Mouse (Mus musculus) limb, embryonic 10.5 days (tissue): ENCODE data around the gene Itih3. TPM values are rescaled to one million over a fixed set of nuclear protein-coding genes. Genes with fewer than 3 reads are reported as not detected.

ENCODE experiments used
- DNase-seq: peaks from one replicate; pipeline ENCODE4 v3.0.0-alpha.2; 2017; ENCODE audit warnings: low spot score
- H3K27ac ChIP-seq: fragments of 300-500 bp; sonication (generic); 2 replicates; pipeline ENCODE4 v1.5.1; 2016; ENCODE audit warnings: mild to moderate bottlenecking
- H3K27me3 ChIP-seq: fragments of 300-500 bp; sonication (generic); 2 replicates; pipeline ENCODE4 v1.6.1; 2016; ENCODE audit warnings: low read depth, mild to moderate bottlenecking; ENCODE audit not compliant: poor library complexity, severe bottlenecking
- H3K36me3 ChIP-seq: fragments of 300-500 bp; sonication (generic); 2 replicates; pipeline ENCODE4 v1.6.1; 2016; ENCODE audit warnings: mild to moderate bottlenecking, moderate library complexity
- H3K4me1 ChIP-seq: fragments of 300-500 bp; sonication (generic); 2 replicates; pipeline ENCODE4 v1.6.1; 2016
- H3K4me3 ChIP-seq: fragments of 300-500 bp; sonication (generic); 2 replicates; pipeline ENCODE4 v1.5.1; 2016; ENCODE audit warnings: mild to moderate bottlenecking, moderate library complexity
- H3K9me3 ChIP-seq: fragments of 300-500 bp; sonication (generic); replicated peaks from 2 replicates; pipeline ENCODE4 v1.6.1; 2016; ENCODE audit warnings: mild to moderate bottlenecking
- WGBS: fragments of 180-500 bp; shearing (Covaris S2); methylation state at CpG from one replicate; pipeline ENCODE4 v1.1.7; 2016; 5-methylcytosine and 5-hydroxymethylcytosine counted together
- polyA plus RNA-seq: library from polyadenylated mRNA; unstranded; fragments of >200 nt; fragmentation: Nextera tagmentation; extraction: Ambion mirVana; gene quantifications from 2 replicates; pipeline ENCODE4 v1.2.1, GENCODE M21; 2016

Gene Itih3
- polyA plus RNA-seq, 1 experiment from 2014 or later: not detected

DNA sequence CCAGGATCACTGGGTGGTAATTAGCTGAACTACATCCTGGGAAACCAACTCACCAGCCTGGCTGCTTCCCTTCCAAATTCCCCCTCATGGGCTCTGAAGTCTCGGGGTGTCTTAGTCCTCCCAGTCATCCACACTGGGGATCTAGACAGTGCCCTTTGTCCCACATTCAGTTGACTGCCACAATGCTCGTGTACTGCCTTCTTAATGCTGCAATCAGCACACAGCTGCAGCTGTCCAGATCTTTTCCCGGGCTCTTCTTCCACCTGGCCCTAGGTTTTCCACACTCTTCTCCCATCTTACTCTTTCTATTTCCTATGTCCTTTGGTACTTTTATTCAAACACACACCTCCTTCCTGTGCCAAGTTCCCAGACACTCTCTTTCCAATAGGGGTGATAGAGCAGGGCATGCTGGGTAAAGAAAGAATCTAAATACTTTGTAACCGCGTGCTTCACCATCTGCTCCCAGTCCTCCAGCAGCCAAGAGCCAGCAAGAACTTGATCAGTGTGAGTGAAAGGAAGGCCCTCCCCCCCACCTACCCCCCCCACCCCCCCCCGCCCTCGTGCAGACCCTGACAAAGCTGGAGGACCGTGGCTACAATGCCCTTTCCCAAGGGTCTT, 1.4 kb downstream of the Itih3 start:
- Histone ChIP-seq H3K27me3 (no peaks in the 10 kb centered on the region), H3K4me3 (no peak overlapping the region), H3K36me3 (no peaks in the 10 kb centered on the region), H3K27ac (no peak overlapping the region), H3K9me3 (no peaks in the 10 kb centered on the region), H3K4me1 (no peaks in the 10 kb centered on the region)
- WGBS: 67% methylated on average over 8 of the region's 8 CpGs
- no peak for DNase-seq

- Histone ChIP-seq H3K27ac (no peak overlapping the region), H3K9me3 (no peaks in the 10 kb centered on the region), H3K4me3 (no peak overlapping the region), H3K4me1 (no peaks in the 10 kb centered on the region), H3K27me3 (no peaks in the 10 kb centered on the region), H3K36me3 (no peaks in the 10 kb centered on the region)
- WGBS: 94% methylated on average over 1 of the region's 1 CpGs
- no peak for DNase-seq
Observed at GRCm38 (mm10) chr14:30916516-30916915, 7.0 kb downstream of the Itih3 start.

DNA sequence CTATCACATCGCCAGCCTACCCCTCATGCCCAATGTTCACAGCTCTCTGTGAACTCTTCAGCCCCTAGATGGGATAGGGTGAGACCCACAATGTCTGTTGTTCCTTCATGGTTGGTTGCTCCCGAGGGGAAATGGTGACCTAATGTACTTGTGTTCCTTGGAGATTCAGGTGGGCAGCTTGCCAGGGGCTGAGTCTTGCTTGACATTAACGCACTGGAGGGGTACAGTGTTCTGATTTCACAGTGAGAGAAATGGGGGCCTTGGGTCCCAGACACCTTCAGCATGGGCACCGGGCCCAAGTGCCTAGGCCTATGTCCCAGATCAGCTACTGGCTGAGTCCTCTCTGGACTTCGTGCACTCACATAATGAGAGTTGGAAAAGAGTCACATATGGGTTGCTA, 10.2 kb downstream of the Itih3 start:
- no peaks in the 10 kb centered on the region for H3K27me3 ChIP-seq
- H3K36me3 ChIP-seq: no peaks in the 10 kb centered on the region
- no peak overlapping the region for H3K4me3 ChIP-seq
- H3K27ac ChIP-seq: no peak overlapping the region
- WGBS: 90% methylated on average over 5 of the region's 5 CpGs
- H3K9me3 ChIP-seq: no peaks in the 10 kb centered on the region
- H3K4me1 ChIP-seq: no peaks in the 10 kb centered on the region
- no peak for DNase-seq

DNA sequence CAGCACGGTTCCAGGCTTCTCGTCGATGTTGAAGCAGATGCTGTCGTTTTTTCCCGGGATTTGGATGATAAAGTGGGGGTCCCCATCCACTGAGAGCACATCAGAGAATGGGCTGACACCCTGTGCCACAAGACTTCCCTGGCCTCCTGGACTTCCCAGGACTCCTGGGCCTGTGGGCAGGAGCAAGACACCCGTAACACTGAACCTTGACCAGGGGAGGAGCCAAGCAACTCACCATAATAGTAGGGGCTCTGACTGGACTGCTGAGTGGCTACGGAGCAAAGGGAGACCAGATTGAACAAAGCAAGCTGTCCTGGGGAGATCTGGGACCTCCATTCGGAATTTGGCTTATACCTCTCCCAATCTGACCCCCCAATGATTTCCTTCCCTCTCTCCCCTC, 10.9 kb downstream of the Itih3 start:
- H3K4me1 ChIP-seq: no peaks in the 10 kb centered on the region
- no peaks in the 10 kb centered on the region for H3K36me3 ChIP-seq
- no peaks in the 10 kb centered on the region for H3K27me3 ChIP-seq
- H3K27ac ChIP-seq: no peak overlapping the region
- no peak for DNase-seq
- WGBS: 82% methylated on average over 8 of the region's 8 CpGs
- H3K4me3 ChIP-seq: no peak overlapping the region
- H3K9me3 ChIP-seq: no peaks in the 10 kb centered on the region

- Histone ChIP-seq H3K9me3 (no peaks in the 10 kb centered on the region), H3K27me3 (no peaks in the 10 kb centered on the region), H3K4me3 (no peak overlapping the region), H3K36me3 (no peaks in the 10 kb centered on the region), H3K27ac (no peak overlapping the region), H3K4me1 (no peaks in the 10 kb centered on the region)
- 92% methylated on average over 8 of the region's 8 CpGs for WGBS
- DNase-seq: no peak
Observed at GRCm38 (mm10) chr14:30911141-30911540, 12.4 kb downstream of the Itih3 start.

GRCm38 (mm10) chr14:30907814-30908265, 15.7 kb downstream of the Itih3 start:
- H3K4me3 ChIP-seq: no peak overlapping the region
- H3K36me3 ChIP-seq: no peaks in the 10 kb centered on the region
- no peaks in the 10 kb centered on the region for H3K27me3 ChIP-seq
- 81% methylated on average over 3 of the region's 3 CpGs for WGBS
- H3K4me1 ChIP-seq: no peaks in the 10 kb centered on the region
- no peak for DNase-seq
- H3K9me3 ChIP-seq: no peaks in the 10 kb centered on the region
- H3K27ac ChIP-seq: no peak overlapping the region

GRCm38 (mm10) chr14:30906001-30906400, 17.6 kb downstream of the Itih3 start:
- no peak for DNase-seq
- Histone ChIP-seq H3K27me3 (no peaks in the 10 kb centered on the region), H3K27ac (no peak overlapping the region), H3K4me3 (no peak overlapping the region), H3K4me1 (no peaks in the 10 kb centered on the region), H3K36me3 (no peaks in the 10 kb centered on the region), H3K9me3 (no peaks in the 10 kb centered on the region)
- 87% methylated on average over 6 of the region's 6 CpGs for WGBS

GRCm38 (mm10) chr14:30904307-30904706, 19.3 kb downstream of the Itih3 start:
- H3K4me3 ChIP-seq: no peak overlapping the region
- WGBS: 89% methylated on average over 8 of the region's 8 CpGs
- H3K27ac ChIP-seq: no peak overlapping the region
- H3K4me1 ChIP-seq: no peaks in the 10 kb centered on the region
- DNase-seq: no peak
- H3K36me3 ChIP-seq: no peaks in the 10 kb centered on the region
- H3K27me3 ChIP-seq: no peaks in the 10 kb centered on the region
- no peaks in the 10 kb centered on the region for H3K9me3 ChIP-seq

DNA sequence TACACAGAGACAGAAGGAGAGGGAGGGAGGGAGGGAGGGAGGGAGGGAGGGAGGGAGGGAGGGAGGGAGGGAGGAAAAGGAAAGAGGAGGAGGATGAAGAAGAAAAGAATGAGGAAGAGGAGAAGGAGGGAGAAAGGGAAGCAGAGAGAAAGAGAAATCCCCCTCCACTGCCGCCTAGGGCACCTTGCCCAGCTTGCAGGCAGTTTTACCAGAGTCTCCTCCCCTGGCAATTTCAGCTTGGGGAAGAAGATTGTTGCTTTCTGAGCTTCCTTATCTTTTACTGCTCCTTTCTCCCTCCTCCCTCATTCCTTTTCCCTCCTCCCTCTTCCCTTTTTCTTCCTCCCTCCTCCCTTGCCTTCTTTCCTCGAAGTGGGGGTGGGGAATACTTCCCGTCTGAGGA, 20.5 kb downstream of the Itih3 start:
- Histone ChIP-seq H3K27me3 (no peaks in the 10 kb centered on the region), H3K27ac (no peak overlapping the region)
- 72% methylated on average over 3 of the region's 3 CpGs for WGBS

GRCm38 (mm10) chr14:30902628-30903027, 20.9 kb downstream of the Itih3 start:
- no peak for DNase-seq
- Histone ChIP-seq H3K27ac (no peak overlapping the region), H3K36me3 (no peaks in the 10 kb centered on the region), H3K4me3 (no peak overlapping the region), H3K9me3 (no peaks in the 10 kb centered on the region), H3K4me1 (no peaks in the 10 kb centered on the region), H3K27me3 (no peaks in the 10 kb centered on the region)
- WGBS: 90% methylated on average over 5 of the region's 5 CpGs

More for the DNA sequence above, 20.5 kb downstream of the Itih3 start:
- DNase-seq: no peak
- no peaks in the 10 kb centered on the region for H3K9me3 ChIP-seq
- no peak overlapping the region for H3K4me3 ChIP-seq
- H3K36me3 ChIP-seq: no peaks in the 10 kb centered on the region
- no peaks in the 10 kb centered on the region for H3K4me1 ChIP-seq

DNA sequence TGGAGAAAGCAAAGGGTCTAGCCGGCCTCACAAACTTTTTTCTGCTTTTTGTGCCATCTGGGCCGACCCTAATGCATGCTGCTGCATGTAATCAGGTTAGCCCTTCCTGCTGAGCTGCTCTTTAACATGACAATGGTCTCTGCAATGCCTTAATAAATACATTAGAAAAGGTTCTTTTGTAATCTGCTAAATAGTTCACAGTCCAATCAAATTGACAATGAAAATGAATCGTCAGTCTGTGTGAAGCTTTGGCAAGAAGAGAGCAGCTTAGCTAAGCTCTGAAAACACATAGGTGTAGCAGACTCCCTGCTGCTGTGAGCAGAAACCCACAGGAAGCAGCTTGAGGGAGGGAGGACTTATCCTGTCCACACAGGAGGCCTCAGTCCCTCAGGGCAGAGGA, 23.6 kb downstream of the Itih3 start:
- WGBS: 76% methylated on average over 3 of the region's 3 CpGs
- Histone ChIP-seq H3K27ac (no peak overlapping the region), H3K9me3 (no peaks in the 10 kb centered on the region), H3K4me1 (peaks cover 22% of the 10 kb centered on the region), H3K4me3 (no peak overlapping the region), H3K27me3 (no peaks in the 10 kb centered on the region), H3K36me3 (no peaks in the 10 kb centered on the region)
- no peak for DNase-seq

GRCm38 (mm10) chr14:30888271-30888732, 35.3 kb downstream of the Itih3 start:
- WGBS: 26% methylated on average over 9 of the region's 9 CpGs

DNA sequence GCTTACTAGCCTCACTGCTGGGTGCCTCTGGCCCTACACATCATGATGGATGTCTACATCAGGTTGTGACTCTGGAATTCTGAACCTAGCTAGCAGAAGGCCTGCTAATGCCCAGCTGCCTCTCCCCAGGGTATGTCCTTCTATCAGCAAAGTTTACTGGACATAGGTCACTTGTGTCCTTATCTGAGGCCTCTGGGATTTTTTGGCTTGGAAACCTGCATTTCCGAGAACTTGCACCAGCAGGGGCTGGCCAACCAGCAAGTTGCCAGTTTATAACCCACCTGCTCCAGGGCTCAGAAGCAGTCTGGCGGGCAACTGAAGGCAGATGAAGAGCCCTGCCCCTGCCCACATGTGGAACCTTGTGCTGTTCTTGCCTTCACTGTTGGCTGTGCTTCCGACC, 37.4 kb downstream of the Itih3 start, which contains the start of gene Itih4:
Itih4 (plus strand) TSS at position 273 of the 400 bp plus-strand sequence.
- no peak for DNase-seq
- H3K36me3 ChIP-seq: no peaks in the 10 kb centered on the region
- no peak within 1 kb of the TSS for H3K4me3 ChIP-seq
- H3K27me3 ChIP-seq: no peaks in the 10 kb centered on the region
- H3K9me3 ChIP-seq: no peaks in the 10 kb centered on the region
- H3K4me1 ChIP-seq: peaks cover 8% of the 10 kb centered on the region
- H3K27ac ChIP-seq: no peak within 1 kb of the TSS
- 85% methylated on average over 3 of the region's 3 CpGs for WGBS

More at GRCm38 (mm10) chr14:30888271-30888732, 35.3 kb downstream of the Itih3 start:
- no peaks in the 10 kb centered on the region for H3K36me3 ChIP-seq
- no peak overlapping the region for H3K27ac ChIP-seq
- no peaks in the 10 kb centered on the region for H3K27me3 ChIP-seq
- no peak for DNase-seq
- no peaks in the 10 kb centered on the region for H3K9me3 ChIP-seq
- H3K4me3 ChIP-seq: no peak overlapping the region
- H3K4me1 ChIP-seq: peaks cover 8% of the 10 kb centered on the region

- Histone ChIP-seq H3K4me1 (peaks cover 8% of the 10 kb centered on the region), H3K9me3 (no peaks in the 10 kb centered on the region), H3K27me3 (no peaks in the 10 kb centered on the region), H3K4me3 (no peak overlapping the region), H3K36me3 (no peaks in the 10 kb centered on the region), H3K27ac (no peak overlapping the region)
- WGBS: 23% methylated on average over 3 of the region's 3 CpGs
- DNase-seq: no peak
Observed at GRCm38 (mm10) chr14:30885298-30885697, 38.3 kb downstream of the Itih3 start.
